In the genomic region with DNA sequence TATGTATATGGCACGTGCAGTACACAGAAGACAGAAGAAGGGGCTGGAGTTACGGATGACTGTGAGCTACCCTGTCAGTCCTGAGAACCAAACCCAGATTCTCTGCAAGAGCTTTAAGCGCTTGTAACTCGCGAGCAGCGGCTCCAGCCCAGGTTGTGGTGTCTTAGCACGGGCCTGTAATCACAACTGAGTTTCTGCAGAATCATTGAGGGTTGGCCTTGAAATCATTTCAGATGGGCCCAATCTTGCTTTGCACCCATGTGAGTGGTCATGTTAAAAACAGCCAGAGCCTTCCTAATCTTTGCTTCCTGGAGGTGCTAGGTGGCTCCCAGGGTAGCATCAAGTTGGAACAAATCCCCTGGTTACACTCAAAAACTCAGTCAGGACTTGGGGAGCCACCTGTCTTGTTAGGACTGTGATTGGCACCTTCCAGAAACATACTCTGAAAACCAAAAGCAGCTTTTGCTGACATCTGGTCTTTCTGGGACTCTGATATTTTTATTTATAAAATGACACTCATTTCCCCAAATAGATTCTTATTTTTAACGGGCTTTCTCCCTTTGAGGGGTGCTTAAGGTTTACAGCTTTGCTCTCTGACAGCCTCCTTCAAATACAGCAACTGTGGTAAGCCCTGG, we compare ENCODE assay signal across 21 mouse cellular contexts. TPM values are rescaled to one million over a fixed set of nuclear protein-coding genes. Genes with fewer than 3 reads are reported as not detected.
DNase-seq lines count a peak whose midpoint lies in the region; ATAC-seq and TF ChIP-seq lines count a peak whose summit lies in the region.
"Had no signal": no experiment of that assay in that cellular context is flagged by ENCODE, and none has a peak within 500 bp of the region (broad histone marks: within the 10 kb centered on the region; RNA-seq: fewer than 3 reads in every experiment).

No protein-coding gene starts in this region.

- H3K4me3 ChIP-seq in heart, postnatal 0 days (ENCODE audit: low read depth, low read length) = no peak overlapping the region
- H3K4me3 ChIP-seq in intestine, embryonic 16.5 days (ENCODE audit: low read length) = no peak overlapping the region
- H3K4me3 ChIP-seq in midbrain, postnatal 0 days (ENCODE audit: low read depth, low read length) = no peak overlapping the region
- H3K4me3 ChIP-seq: forebrain, embryonic 15.5 days; heart, adult 2 months; hindbrain, embryonic 13.5 days; limb, embryonic 15.5 days; midbrain, embryonic 13.5 days had no signal

- H3K4me1 ChIP-seq in heart, postnatal 0 days (ENCODE audit: control insufficient read depth, insufficient read depth) = 0 out of 2 replicates have a peak, but pooled peaks cover 8% of the 10 kb centered on the region
- H3K4me1 ChIP-seq in intestine, embryonic 16.5 days (ENCODE audit: control insufficient read depth, insufficient read depth, low read length) = peaks cover 19% of the 10 kb centered on the region
- H3K4me1 ChIP-seq in midbrain, postnatal 0 days (ENCODE audit: insufficient read depth, low read length) = no peaks in the 10 kb centered on the region
- H3K4me1 ChIP-seq: forebrain, embryonic 15.5 days; hindbrain, embryonic 13.5 days; limb, embryonic 15.5 days; midbrain, embryonic 13.5 days had no signal

- intact Hi-C loops in heart, postnatal 14 days (cut with DNase I) = no loop called here

- TF ChIP-seq EP300 in heart, postnatal 0 days (IDR thresholded peaks at IDR 0.05; ENCODE audit: low read depth) = no peak

- no peak for DNase-seq in heart, postnatal 0 days (ENCODE audit: low spot score)
- DNase-seq in heart, postnatal 14 days = no peak
- peak; percentile 46 for DNase-seq in thymus, postnatal 14 days
- no peak for DNase-seq in thymus, postnatal 10 days (ENCODE audit: low spot score in 2 of 2)
- peak; percentile 57 for DNase-seq in thymus, postnatal 4 days
- DNase-seq in midbrain, postnatal 0 days (ENCODE audit: low spot score) = no peak
- DNase-seq in urinary bladder, adult 18-20 months (ENCODE audit: low spot score in 2 of 2) = no peak
- DNase-seq: cerebellum, postnatal 14 days; heart, adult 2 months; heart, postnatal 10 days; kidney, adult 11 months; lung, adult 2 months; lung, postnatal 36 days had no signal

- no peak for TF ChIP-seq CTCF in heart, postnatal 0 days (IDR thresholded peaks at IDR 0.05; ENCODE audit: low read depth)
- TF ChIP-seq CTCF in midbrain, postnatal 0 days (IDR thresholded peaks at IDR 0.05) = no peak

- H3K4me2 ChIP-seq in heart, postnatal 0 days (ENCODE audit: low read depth, low read length) = no peak overlapping the region
- H3K4me2 ChIP-seq in intestine, embryonic 16.5 days (ENCODE audit: low read depth, low read length) = no peak overlapping the region
- no peak overlapping the region for H3K4me2 ChIP-seq in midbrain, postnatal 0 days (ENCODE audit: low read depth, low read length, poor library complexity, severe bottlenecking)
- H3K4me2 ChIP-seq: forebrain, embryonic 15.5 days; hindbrain, embryonic 13.5 days; limb, embryonic 15.5 days; midbrain, embryonic 13.5 days had no signal

- no peak overlapping the region for H3K9ac ChIP-seq in heart, postnatal 0 days (replicated peaks; ENCODE audit: low read depth, low read length)
- no peak overlapping the region for H3K9ac ChIP-seq in intestine, embryonic 16.5 days (ENCODE audit: low read depth, low read length)
- no peak overlapping the region for H3K9ac ChIP-seq in midbrain, postnatal 0 days (replicated peaks; ENCODE audit: low read length, poor library complexity, severe bottlenecking)
- H3K9ac ChIP-seq: forebrain, embryonic 15.5 days; hindbrain, embryonic 13.5 days; limb, embryonic 15.5 days; midbrain, embryonic 13.5 days had no signal

- peak overlapping the region; percentile 31; the same call in 1 of the 2 replicates for H3K27ac ChIP-seq in heart, postnatal 0 days (ENCODE audit: low read depth)
- H3K27ac ChIP-seq in intestine, embryonic 16.5 days (ENCODE audit: low read length) = peak overlapping the region; percentile 89
- no peak overlapping the region for H3K27ac ChIP-seq in midbrain, postnatal 0 days (ENCODE audit: low read depth, low read length)
- H3K27ac ChIP-seq: forebrain, embryonic 15.5 days; heart, adult 2 months; hindbrain, embryonic 13.5 days; kidney, postnatal 0 days; limb, embryonic 15.5 days; midbrain, embryonic 13.5 days; stomach, postnatal 0 days had no signal

- H3K36me3 ChIP-seq in heart, postnatal 0 days (replicated peaks; ENCODE audit: control insufficient read depth, insufficient read depth, low read length) = no peaks in the 10 kb centered on the region
- H3K36me3 ChIP-seq in intestine, embryonic 16.5 days (ENCODE audit: control insufficient read depth, insufficient read depth, low read length) = no peaks in the 10 kb centered on the region
- peaks cover 38% of the 10 kb centered on the region for H3K36me3 ChIP-seq in midbrain, postnatal 0 days (ENCODE audit: insufficient read depth, low read length)
- H3K36me3 ChIP-seq: limb, embryonic 15.5 days had no signal

- ATAC-seq in heart, postnatal 0 days (ENCODE audit: insufficient read depth, low read depth) = no peak
- no peak for ATAC-seq in intestine, embryonic 16.5 days
- ATAC-seq in midbrain, postnatal 0 days (ENCODE audit: low FRiP score) = no peak
- ATAC-seq: CD4-positive, CD25-positive, alpha-beta regulatory T cell, adult 4 months; forebrain, embryonic 15.5 days; midbrain, embryonic 13.5 days had no signal

- WGBS in heart, postnatal 0 days = 86% methylated on average over 8 of the region's 8 CpGs
- WGBS in intestine, embryonic 16.5 days = 85% methylated on average over 8 of the region's 8 CpGs
- 89% methylated on average over 8 of the region's 8 CpGs for WGBS in midbrain, postnatal 0 days

- no peaks in the 10 kb centered on the region for H3K9me3 ChIP-seq in heart, postnatal 0 days (replicated peaks; ENCODE audit: control insufficient read depth, low read length)
- no peaks in the 10 kb centered on the region for H3K9me3 ChIP-seq in intestine, embryonic 16.5 days (ENCODE audit: control insufficient read depth, low read length)
- no peaks in the 10 kb centered on the region for H3K9me3 ChIP-seq in midbrain, postnatal 0 days (ENCODE audit: low read length)
- H3K9me3 ChIP-seq: forebrain, embryonic 15.5 days; hindbrain, embryonic 13.5 days; limb, embryonic 15.5 days; midbrain, embryonic 13.5 days had no signal

- no peaks in the 10 kb centered on the region for H3K27me3 ChIP-seq in heart, postnatal 0 days (ENCODE audit: control insufficient read depth, insufficient read depth, low read length)
- no peaks in the 10 kb centered on the region for H3K27me3 ChIP-seq in intestine, embryonic 16.5 days (replicated peaks; ENCODE audit: control insufficient read depth, insufficient read depth, low read length)
- no peaks in the 10 kb centered on the region for H3K27me3 ChIP-seq in midbrain, postnatal 0 days (ENCODE audit: insufficient read depth, low read length)
- H3K27me3 ChIP-seq: forebrain, embryonic 15.5 days; hindbrain, embryonic 13.5 days; limb, embryonic 15.5 days; midbrain, embryonic 13.5 days had no signal

RNA-seq across cellular contexts. Expression of a gene that starts 27.9 kb away (rescaled TPM):
- total RNA-seq in heart, postnatal 0 days (2014; rRNA removed; ENCODE audit: low replicate concordance) = 58.4 and 59.6 TPM in 2 replicates
- polyA plus RNA-seq in heart, postnatal 0 days (2015; fragmentation: Nextera tagmentation; extraction: Ambion mirVana) = 74.0 and 76.8 TPM in 2 replicates
- total RNA-seq in heart, postnatal 14 days (2021) = 100 to 1,000 TPM; 124 to 130 TPM
- 84.2 and 98.1 TPM in 2 replicates for polyA plus RNA-seq in intestine, embryonic 16.5 days (2015; fragmentation: Nextera tagmentation; extraction: Ambion mirVana)
- total RNA-seq in midbrain, postnatal 0 days (2014; rRNA removed) = 105 and 108 TPM in 2 replicates
- 91.7 and 106 TPM in 2 replicates for polyA plus RNA-seq in midbrain, postnatal 0 days (2015; fragmentation: Nextera tagmentation; extraction: Ambion mirVana)

RNA-seq across cellular contexts. Expression of a gene that starts 28.5 kb away (rescaled TPM):
- total RNA-seq in heart, postnatal 0 days (2014; rRNA removed; ENCODE audit: low replicate concordance) = 3.6 and 6.0 TPM in 2 replicates
- polyA plus RNA-seq in heart, postnatal 0 days (2015; fragmentation: Nextera tagmentation; extraction: Ambion mirVana) = 4.5 and 4.8 TPM in 2 replicates
- total RNA-seq in heart, postnatal 14 days (2021) = 10 to 100 TPM; 23.4 to 25.8 TPM
- polyA plus RNA-seq in intestine, embryonic 16.5 days (2015; fragmentation: Nextera tagmentation; extraction: Ambion mirVana) = 22.0 and 27.7 TPM in 2 replicates
- total RNA-seq in midbrain, postnatal 0 days (2014; rRNA removed) = 34.3 and 34.5 TPM in 2 replicates
- polyA plus RNA-seq in midbrain, postnatal 0 days (2015; fragmentation: Nextera tagmentation; extraction: Ambion mirVana) = 17.0 and 20.4 TPM in 2 replicates

RNA-seq across cellular contexts. Expression of a gene that starts 46.6 kb away (rescaled TPM):
- total RNA-seq in heart, postnatal 0 days (2014; rRNA removed; ENCODE audit: low replicate concordance) = 20.2 and 21.6 TPM in 2 replicates
- polyA plus RNA-seq in heart, postnatal 0 days (2015; fragmentation: Nextera tagmentation; extraction: Ambion mirVana) = 9.6 and 10.0 TPM in 2 replicates
- total RNA-seq in heart, postnatal 14 days (2021) = 10 to 100 TPM; 15.7 to 16.5 TPM
- 5.6 and 6.0 TPM in 2 replicates for polyA plus RNA-seq in intestine, embryonic 16.5 days (2015; fragmentation: Nextera tagmentation; extraction: Ambion mirVana)
- total RNA-seq in midbrain, postnatal 0 days (2014; rRNA removed) = 3.6 and 3.8 TPM in 2 replicates
- 3.0 and 3.5 TPM in 2 replicates for polyA plus RNA-seq in midbrain, postnatal 0 days (2015; fragmentation: Nextera tagmentation; extraction: Ambion mirVana)

RNA-seq across cellular contexts. Expression of a gene that starts 50.1 kb away (rescaled TPM):
- total RNA-seq in heart, postnatal 0 days (2014; rRNA removed; ENCODE audit: low replicate concordance) = 41.5 and 50.8 TPM in 2 replicates
- 27.1 and 30.2 TPM in 2 replicates for polyA plus RNA-seq in heart, postnatal 0 days (2015; fragmentation: Nextera tagmentation; extraction: Ambion mirVana)
- 10 to 100 TPM; 42.2 to 44.1 TPM for total RNA-seq in heart, postnatal 14 days (2021)
- polyA plus RNA-seq in intestine, embryonic 16.5 days (2015; fragmentation: Nextera tagmentation; extraction: Ambion mirVana) = 2.4 and 2.7 TPM in 2 replicates
- total RNA-seq in midbrain, postnatal 0 days (2014; rRNA removed) = 5.7 and 7.0 TPM in 2 replicates
- 6.9 and 7.5 TPM in 2 replicates for polyA plus RNA-seq in midbrain, postnatal 0 days (2015; fragmentation: Nextera tagmentation; extraction: Ambion mirVana)

Comparison
In these comparisons a context has a peak if more than half of its experiments do, and no peak if none do; other contexts are left out.
1. DNase-seq: peak in thymus, postnatal 14 days (single experiment) and thymus, postnatal 4 days (single experiment); none in heart, postnatal 0 days (single experiment), heart, postnatal 14 days (0 of 2), thymus, postnatal 10 days (0 of 2), midbrain, postnatal 0 days (single experiment) and urinary bladder, adult 18-20 months (0 of 2).